ENCODE assay signal across 16 mouse cellular contexts in genomic region chr6:31534705-31535104, GRCm38 (mm10). TPM values are rescaled to one million over a fixed set of nuclear protein-coding genes. Genes with fewer than 3 reads are reported as not detected.
DNase-seq lines count a peak whose midpoint lies in the region.
"Had no signal": no experiment of that assay in that cellular context is flagged by ENCODE, and none has a peak within 500 bp of the region (broad histone marks: within the 10 kb centered on the region; RNA-seq: fewer than 3 reads in every experiment).

No protein-coding gene starts in this region.

- DNase-seq in adrenal gland, postnatal 36 days = peak; percentile 30 to 43
- no peak for DNase-seq in adrenal gland, adult 18-20 months (ENCODE audit: low spot score in 2 of 2)
- peak; percentile 67 for DNase-seq in 3134 (ENCODE audit: extremely low read depth, insufficient read length, low spot score)
- peak; percentile 59 for DNase-seq in 3T3-L1 (ENCODE audit: low read depth, low spot score)
- peak; percentile 63 for DNase-seq in brain, adult 2 months (ENCODE audit: low read depth, low spot score)
- DNase-seq in T-cell, adult 2 months (ENCODE audit: low spot score) = no peak
- no peak for DNase-seq in right cerebral cortex, adult 2 months (ENCODE audit: low spot score in 2 of 2)
- DNase-seq: adrenal gland, adult 8-10 months; adrenal gland, postnatal 14 days; cerebellum, adult 11-12 months; cerebellum, adult 2 months; cerebellum, adult 9-10 months; cerebellum, postnatal 10 days; cerebellum, postnatal 25 days; gastrocnemius, adult 2 months had no signal

RNA-seq across cellular contexts. Expression of gene Podxl, which starts 29.1 kb away (rescaled TPM):
- total RNA-seq in adrenal gland, postnatal 36 days (2021) = 10 to 100 TPM; 39.4 to 59.5 TPM
- total RNA-seq in adrenal gland, adult 18-20 months (2021) = 10 to 100 TPM; 45.0 to 50.0 TPM
- total RNA-seq: CH12.LX had no signal

Comparison
In these comparisons a context has a peak if more than half of its experiments do, and no peak if none do; other contexts are left out.
1. DNase-seq: peak in adrenal gland, postnatal 36 days (2 of 2), 3134 (single experiment), 3T3-L1 (single experiment) and brain, adult 2 months (single experiment); none in adrenal gland, adult 18-20 months (0 of 2), T-cell, adult 2 months (single experiment) and right cerebral cortex, adult 2 months (0 of 2).